Mouse (Mus musculus): ENCODE results near the gene Hfe2.

DNA sequence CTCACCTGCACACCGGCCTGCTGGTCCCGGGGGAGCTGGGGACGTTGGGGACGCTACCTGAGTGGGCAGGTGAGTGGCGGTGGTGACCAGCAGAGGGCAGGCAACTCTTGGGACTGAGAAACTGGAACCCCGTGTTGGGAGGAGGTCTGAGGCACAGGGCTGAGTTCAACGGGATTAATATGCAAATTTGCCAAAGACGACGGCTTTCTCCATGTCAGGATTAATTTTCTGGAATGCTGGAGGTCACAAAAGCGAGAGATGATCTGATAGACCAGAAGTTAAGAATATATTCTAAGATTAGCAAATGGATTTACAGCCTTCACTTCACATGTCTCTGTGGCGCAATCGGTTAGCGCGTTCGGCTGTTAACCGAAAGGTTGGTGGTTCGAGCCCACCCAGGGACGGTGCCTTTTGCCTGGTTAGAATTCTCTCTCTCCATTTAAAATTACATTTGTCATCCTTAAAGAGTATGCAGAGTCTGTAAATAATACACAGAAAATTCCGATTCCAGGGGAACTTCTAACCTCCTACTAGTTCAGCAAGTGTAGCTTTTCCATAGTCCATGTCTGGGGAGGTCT, 27.4 kb upstream of the Hfe2 start:
- TF ChIP-seq POLR2A (IDR thresholded peaks at IDR 0.05; ENCODE audit: insufficient read depth, low read depth, low read length) (no peak), CTCF (IDR thresholded peaks at IDR 0.05) (peak; percentile 80), EP300 (IDR thresholded peaks at IDR 0.05; ENCODE audit: insufficient read depth, low read depth, low read length) (peak; percentile 72; the same call in 1 of the 2 replicates)
